In genomic region chr17:66232891-66233421, GRCm38 (mm10) we compare ENCODE assay signal across 10 mouse cellular contexts.
DNase-seq lines count a peak whose midpoint lies in the region; ATAC-seq and TF ChIP-seq lines count a peak whose summit lies in the region.
"Had no signal": no experiment of that assay in that cellular context is flagged by ENCODE, and none has a peak within 500 bp of the region (broad histone marks: within the 10 kb centered on the region; RNA-seq: fewer than 3 reads in every experiment).

No protein-coding gene starts in this region.

- no peaks in the 10 kb centered on the region for H3K27me3 ChIP-seq in forebrain, postnatal 0 days (ENCODE audit: insufficient read depth, low read length)

- peak overlapping the region; percentile 62 for H3K4me3 ChIP-seq in gastrocnemius, adult 2 months
- no peak overlapping the region for H3K4me3 ChIP-seq in lung, adult 2 months (replicated peaks; ENCODE audit: extremely low read depth, low read depth, low read length)
- H3K4me3 ChIP-seq in forebrain, postnatal 0 days (ENCODE audit: low read depth, low read length): no peak overlapping the region
- H3K4me3 ChIP-seq: erythroblast, embryonic 14.5 days had no signal

- no peak for TF ChIP-seq POLR2A in lung, adult 2 months (IDR thresholded peaks at IDR 0.05; ENCODE audit: borderline replicate concordance, extremely low read depth, low read depth, low read length)

- H3K36me3 ChIP-seq in forebrain, postnatal 0 days (ENCODE audit: insufficient read depth): no peaks in the 10 kb centered on the region

- peak overlapping the region; percentile 40; the same call in 1 of the 2 replicates for H3K27ac ChIP-seq in gastrocnemius, adult 2 months
- no peak overlapping the region for H3K27ac ChIP-seq in forebrain, postnatal 0 days (ENCODE audit: low read depth, low read length)
- H3K27ac ChIP-seq: macrophage had no signal

- intact Hi-C loops in gastrocnemius, adult 2 months (cut with DNase I): no loop called here

- peak; percentile 62 for ATAC-seq in forebrain, postnatal 0 days

- H3K9ac ChIP-seq in forebrain, postnatal 0 days: no peak overlapping the region

- no peak for TF ChIP-seq CTCF in gastrocnemius, adult 2 months (IDR thresholded peaks at IDR 0.05)
- TF ChIP-seq CTCF in lung, adult 2 months (IDR thresholded peaks at IDR 0.05; ENCODE audit: insufficient read depth, low read length): no peak
- TF ChIP-seq CTCF in forebrain, postnatal 0 days (IDR thresholded peaks at IDR 0.05; ENCODE audit: low read depth): no peak

- 50% methylated on average over 18 of the region's 18 CpGs for WGBS in lung, adult 2 months
- 42% methylated on average over 18 of the region's 18 CpGs for WGBS in forebrain, postnatal 0 days

- peak overlapping the region; percentile 30 for H3K4me2 ChIP-seq in forebrain, postnatal 0 days (ENCODE audit: low read depth)

- peak; percentile 31 for DNase-seq in gastrocnemius, adult 2 months
- no peak for DNase-seq in gastrocnemius, postnatal 25 days
- peak; percentile 14 for DNase-seq in lung, postnatal 10 days
- no peak for DNase-seq in lung, adult 2 months
- DNase-seq in forebrain, postnatal 0 days: no peak
- peak; percentile 36 to 44 for DNase-seq in right cerebral cortex, adult 2 months (ENCODE audit: low spot score in 2 of 2)
- no peak for DNase-seq in ovary, postnatal 14 days (ENCODE audit: low spot score)
- DNase-seq in kidney, adult 18-20 months: no peak

- H3K4me1 ChIP-seq in lung, adult 2 months (ENCODE audit: control insufficient read depth, insufficient read depth, low read length): no peaks in the 10 kb centered on the region
- H3K4me1 ChIP-seq in forebrain, postnatal 0 days (ENCODE audit: insufficient read depth): no peaks in the 10 kb centered on the region

- H3K9me3 ChIP-seq in forebrain, postnatal 0 days (ENCODE audit: low read length): no peaks in the 10 kb centered on the region

Comparison
In these comparisons a context has a peak if more than half of its experiments do, and no peak if none do; other contexts are left out.
1. DNase-seq: peak in gastrocnemius, adult 2 months (single experiment), lung, postnatal 10 days (single experiment) and right cerebral cortex, adult 2 months (2 of 2); none in gastrocnemius, postnatal 25 days (single experiment), lung, adult 2 months (single experiment), forebrain, postnatal 0 days (single experiment), ovary, postnatal 14 days (single experiment) and kidney, adult 18-20 months (single experiment).